Mouse (Mus musculus): Measurements from ENCODE around the gene Zfyve19.

DNA sequence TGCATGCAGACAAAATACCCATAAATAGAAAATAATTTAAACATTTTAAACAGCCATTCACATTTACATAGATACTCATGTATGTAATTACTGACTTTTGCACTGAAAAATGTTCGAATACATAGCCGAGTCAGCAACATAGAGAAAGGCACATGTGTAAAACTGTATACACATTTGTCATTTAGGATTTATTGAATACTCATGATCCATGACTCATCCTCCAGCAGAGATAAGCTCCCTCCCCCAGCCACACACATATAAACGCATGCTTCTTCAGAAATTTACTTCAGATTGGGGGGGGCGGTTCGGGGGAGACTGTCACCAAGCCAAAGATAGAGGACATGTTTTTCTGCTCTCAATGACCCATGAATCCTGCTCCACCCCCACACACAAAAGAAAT, 55.4 kb downstream of the Zfyve19 start:
- TF ChIP-seq CTCF (IDR thresholded peaks at IDR 0.05; ENCODE audit: extremely low read depth, insufficient read depth, insufficient read length, insufficient replicate concordance) (no peak), POLR2A (IDR thresholded peaks at IDR 0.05; ENCODE audit: low read depth, low read length) (no peak)

All from spleen, adult 2 months (tissue).